Mouse (Mus musculus) midbrain, embryonic 13.5 days (tissue): ENCODE measurements around the gene Cypt4. TPM values are rescaled to one million over a fixed set of nuclear protein-coding genes. Genes with fewer than 3 reads are reported as not detected.
"Not testable (repeated sequence)": the region's sequence is repeated elsewhere in the genome, so short reads cannot be mapped to it uniquely, and the experiment has no call there.

Experiments
- ATAC-seq: fragments of 200-750 bp; cut with Nextera tagmentation; 2 replicates; pipeline ENCODE4 v1.8.0; 2017; ENCODE audit warnings: mild to moderate bottlenecking, moderate TSS enrichment, moderate library complexity
- H3K27ac ChIP-seq: fragments of 300-500 bp; sonication (generic); 2 replicates; pipeline ENCODE4 v1.5.1; 2015; ENCODE audit warnings: inconsistent platforms, mild to moderate bottlenecking, moderate library complexity
- H3K27me3 ChIP-seq: fragments of 300-500 bp; sonication (generic); 2 replicates; pipeline ENCODE4 v1.6.1; 2015; ENCODE audit warnings: mild to moderate bottlenecking, inconsistent platforms
- H3K36me3 ChIP-seq: fragments of 300-500 bp; sonication (generic); 2 replicates; pipeline ENCODE4 v1.6.1; 2015; ENCODE audit warnings: mild to moderate bottlenecking, inconsistent platforms
- H3K4me1 ChIP-seq: fragments of 300-500 bp; sonication (generic); replicated peaks from 2 replicates; pipeline ENCODE4 v1.6.1; 2015; ENCODE audit warnings: inconsistent platforms
- H3K4me2 ChIP-seq: fragments of 300-500 bp; sonication (generic); replicated peaks from 2 replicates; pipeline ENCODE4 v1.6.1; 2015; ENCODE audit warnings: moderate library complexity, mild to moderate bottlenecking, inconsistent platforms
- H3K4me3 ChIP-seq: fragments of 300-500 bp; sonication (generic); replicated peaks from 2 replicates; pipeline ENCODE4 v1.5.1; 2015; ENCODE audit warnings: mild to moderate bottlenecking, inconsistent platforms
- H3K9ac ChIP-seq: fragments of 300-500 bp; sonication (generic); replicated peaks from 2 replicates; pipeline ENCODE4 v1.6.1; 2015; ENCODE audit warnings: mild to moderate bottlenecking, inconsistent platforms
- H3K9me3 ChIP-seq: fragments of 300-500 bp; sonication (generic); 2 replicates; pipeline ENCODE4 v1.6.1; 2016; ENCODE audit warnings: mild to moderate bottlenecking, inconsistent platforms
- WGBS: fragments of 180-500 bp; shearing (Covaris S2); methylation state at CpG from one replicate; pipeline ENCODE4 v1.1.7; 2015; 5-methylcytosine and 5-hydroxymethylcytosine counted together
- polyA plus RNA-seq: library from polyadenylated mRNA; unstranded; fragments of >200 nt; fragmentation: Nextera tagmentation; extraction: Ambion mirVana; gene quantifications from 2 replicates; pipeline ENCODE4 v1.2.1, GENCODE M21; 2015

The Cypt4 gene
- not detected in 2 replicates for polyA plus RNA-seq

- no peak for ATAC-seq
- 94% methylated on average over 5 of the region's 5 CpGs for WGBS
- H3K4me3 ChIP-seq, result no peak within 1 kb of the TSS
Observed at GRCm38 (mm10) chr9:24624896-24625295, at the start of gene Cypt4. Cypt4 (plus strand) TSS chr9:24625196.

GRCm38 (mm10) chr9:24637341-24637740 lies 12.3 kb downstream of the Cypt4 start:
- H3K36me3 ChIP-seq, H3K9ac ChIP-seq, H3K4me2 ChIP-seq, H3K4me1 ChIP-seq, H3K4me3 ChIP-seq, H3K27ac ChIP-seq, H3K27me3 ChIP-seq, ATAC-seq, H3K9me3 ChIP-seq: not testable (repeated sequence)
- 90% methylated on average over 2 of the region's 2 CpGs for WGBS

More at GRCm38 (mm10) chr9:24624896-24625295, at the start of gene Cypt4:
- H3K4me1 ChIP-seq, result no peaks in the 10 kb centered on the region
- no peak within 1 kb of the TSS for H3K4me2 ChIP-seq
- no peaks in the 10 kb centered on the region for H3K9me3 ChIP-seq
- H3K9ac ChIP-seq, result no peak within 1 kb of the TSS
- H3K27me3 ChIP-seq, result no peaks in the 10 kb centered on the region
- no peak within 1 kb of the TSS for H3K27ac ChIP-seq
- no peaks in the 10 kb centered on the region for H3K36me3 ChIP-seq

Other genes starting within 250 kb of the Cypt4 start
- gene Dpy19l1, start 122.1 kb upstream of the Cypt4 start, polyA plus RNA-seq, result 6.6 and 8.3 TPM in 2 replicates
- gene Dpy19l2, start 71.1 kb downstream of the Cypt4 start, polyA plus RNA-seq, result 0.12 and 0.14 TPM in 2 replicates
- 0.08 and 0.15 TPM in 2 replicates for gene Tbx20, start 149.1 kb downstream of the Cypt4 start, polyA plus RNA-seq